Mouse (Mus musculus) granulocyte monocyte progenitor cell, adult 5-6 weeks (primary cell): ENCODE results near the gene Csrnp3. TPM values are rescaled to one million over a fixed set of nuclear protein-coding genes. Genes with fewer than 3 reads are reported as not detected.
"Not testable (repeated sequence)": the region's sequence is repeated elsewhere in the genome, so short reads cannot be mapped to it uniquely, and the experiment has no call there.

Experiments
- ATAC-seq: replicated peaks from 2 replicates; pipeline ENCODE4 v1.8.0; 2016; ENCODE audit warnings: mild to moderate bottlenecking, moderate TSS enrichment, inconsistent platforms; ENCODE audit not compliant: poor library complexity, severe bottlenecking
- total RNA-seq, 2 experiments: library from RNA; stranded (forward) in 1 of 2; stranded (reverse) in 1 of 2; fragments of 200-712, 200-1000 nt in 1 of 2; fragments of >200 nt in 1 of 2; fragmentation: Nextera tagmentation in 1 of 2; gene quantifications; 2 replicates each; pipeline ENCODE4 v1.2.3; 2014 to 2017

Gene Csrnp3
- total RNA-seq (2014; fragmentation: Nextera tagmentation) (not detected in 2 replicates), total RNA-seq (2017) (not detected in 2 replicates)

DNA sequence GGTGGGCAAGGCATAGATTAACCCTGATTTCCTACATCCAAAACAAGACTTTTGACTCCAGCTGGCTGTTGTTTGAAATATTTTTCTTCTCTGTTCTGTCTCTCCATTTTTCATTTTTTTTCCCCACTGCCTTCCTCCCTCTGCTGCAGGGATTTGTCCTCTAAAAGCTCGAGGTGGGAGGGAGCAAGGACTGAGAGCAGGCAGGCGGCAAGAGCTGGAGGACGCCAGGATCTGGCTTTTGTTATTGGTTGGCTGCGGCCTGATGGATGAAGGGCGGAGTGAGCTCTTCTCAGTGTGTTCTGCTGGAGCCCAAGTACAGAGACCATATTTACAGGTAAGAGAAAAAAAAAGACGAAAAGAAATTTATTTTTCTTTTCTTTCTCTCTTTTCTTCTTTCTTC lies at the start of gene Csrnp3:
TSS of gene Csrnp3 (plus strand) at position 217 of the 400 bp plus-strand sequence.
- ATAC-seq, result no peak; the same call in 1 of the 2 replicates

DNA sequence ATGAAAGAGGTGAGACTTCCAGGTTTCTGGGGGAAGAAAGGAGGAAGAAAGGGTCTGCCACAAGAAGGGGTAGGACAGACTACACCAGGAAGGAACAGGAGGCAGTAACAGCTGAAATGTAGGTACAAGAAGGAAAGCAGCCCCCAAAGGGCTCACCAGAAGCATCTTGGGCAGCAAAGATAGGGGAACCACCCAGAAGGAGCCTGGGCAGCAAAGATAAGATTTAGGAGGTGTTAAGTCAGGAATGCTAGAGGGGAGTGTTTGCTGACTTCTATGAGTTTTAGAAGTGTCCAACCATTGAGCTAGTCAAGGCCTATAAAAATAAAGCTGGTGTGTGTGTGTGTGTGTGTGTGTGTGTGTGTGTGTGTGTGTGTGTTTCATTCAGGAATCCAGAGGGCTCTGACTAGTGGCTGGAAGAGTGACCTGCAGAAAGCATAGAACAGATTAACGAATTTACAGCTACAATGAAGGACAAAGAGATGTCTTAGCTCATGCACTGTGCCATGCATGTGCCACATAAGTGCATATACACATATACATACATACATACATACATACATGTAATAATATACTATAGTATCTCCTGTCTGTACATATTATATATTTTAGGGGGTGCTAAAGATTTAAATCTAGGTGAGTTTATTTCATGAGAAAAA lies 44.4 kb upstream of the Csrnp3 start:
- no peak for ATAC-seq

DNA sequence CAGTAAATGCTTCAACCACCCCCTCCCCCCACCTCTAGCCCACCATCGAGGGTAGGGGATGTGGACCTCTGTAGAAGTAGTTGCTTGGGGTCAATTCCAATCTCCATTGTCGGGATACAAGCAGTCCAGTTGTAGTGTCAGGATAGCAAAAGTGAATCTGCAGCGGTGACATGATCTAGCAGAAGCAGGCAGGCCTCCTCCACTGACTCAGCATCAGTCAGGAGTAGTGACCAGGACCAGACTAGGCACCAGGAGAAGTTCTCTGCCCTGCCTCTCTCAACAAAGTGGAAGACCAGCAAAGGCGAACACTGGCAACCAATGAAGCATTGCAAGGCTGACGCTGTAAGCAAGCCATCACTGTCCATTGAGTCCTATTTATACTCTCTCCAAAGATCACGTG lies 39.0 kb upstream of the Csrnp3 start:
- no peak for ATAC-seq

DNA sequence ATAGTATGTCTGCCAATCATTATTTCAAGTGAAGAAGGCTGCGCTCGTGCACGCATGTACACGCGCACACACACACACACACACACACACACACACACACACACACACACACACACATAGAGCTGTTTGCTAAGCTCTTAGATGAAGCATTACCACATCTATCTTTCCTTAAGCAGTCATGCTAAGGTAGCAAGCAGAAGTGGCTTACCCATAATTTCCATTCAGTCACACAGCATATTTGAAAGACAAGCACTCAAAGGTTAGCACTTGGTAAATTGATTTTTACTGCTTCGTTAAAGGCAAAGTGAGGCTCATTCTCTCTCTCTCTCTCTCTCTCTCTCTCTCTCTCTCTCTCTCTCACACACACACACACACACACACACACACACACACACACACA lies 34.4 kb upstream of the Csrnp3 start:
- ATAC-seq, result not testable (repeated sequence)

DNA sequence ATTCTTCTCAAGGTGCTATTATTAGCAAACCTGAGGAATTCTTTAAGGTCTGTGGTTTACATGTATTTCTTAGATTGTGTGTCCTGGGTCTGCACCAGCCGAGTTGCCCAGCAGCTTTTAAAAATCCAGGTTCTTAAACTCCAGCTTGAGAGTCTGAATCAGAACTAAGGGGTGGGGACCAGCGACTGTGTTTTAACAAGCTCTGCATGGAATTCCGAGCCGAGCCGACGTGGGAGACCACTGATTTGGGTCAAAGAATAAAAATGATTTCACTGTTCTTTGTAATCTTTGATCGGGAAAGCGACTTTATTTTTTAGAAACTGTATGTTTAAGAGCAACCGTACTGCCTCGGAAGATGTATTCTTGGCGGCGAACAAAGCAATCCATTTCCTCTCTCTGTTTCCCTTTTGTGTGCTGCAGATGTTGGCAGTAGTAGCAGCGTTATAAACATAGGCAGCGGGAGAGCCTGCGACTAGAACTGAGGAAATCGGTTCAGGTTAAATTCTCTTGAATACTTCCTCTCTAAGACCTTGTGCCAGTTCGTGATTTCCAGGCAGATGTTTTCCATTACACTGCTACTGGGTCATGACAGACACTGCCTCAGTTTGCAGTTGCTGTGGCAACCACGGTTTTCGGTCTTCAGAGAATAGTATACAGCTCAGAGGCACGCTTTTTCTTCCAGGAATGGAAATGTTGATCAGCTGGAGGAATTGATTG lies 27.3 kb upstream of the Csrnp3 start:
- ATAC-seq, result peak; percentile 76

DNA sequence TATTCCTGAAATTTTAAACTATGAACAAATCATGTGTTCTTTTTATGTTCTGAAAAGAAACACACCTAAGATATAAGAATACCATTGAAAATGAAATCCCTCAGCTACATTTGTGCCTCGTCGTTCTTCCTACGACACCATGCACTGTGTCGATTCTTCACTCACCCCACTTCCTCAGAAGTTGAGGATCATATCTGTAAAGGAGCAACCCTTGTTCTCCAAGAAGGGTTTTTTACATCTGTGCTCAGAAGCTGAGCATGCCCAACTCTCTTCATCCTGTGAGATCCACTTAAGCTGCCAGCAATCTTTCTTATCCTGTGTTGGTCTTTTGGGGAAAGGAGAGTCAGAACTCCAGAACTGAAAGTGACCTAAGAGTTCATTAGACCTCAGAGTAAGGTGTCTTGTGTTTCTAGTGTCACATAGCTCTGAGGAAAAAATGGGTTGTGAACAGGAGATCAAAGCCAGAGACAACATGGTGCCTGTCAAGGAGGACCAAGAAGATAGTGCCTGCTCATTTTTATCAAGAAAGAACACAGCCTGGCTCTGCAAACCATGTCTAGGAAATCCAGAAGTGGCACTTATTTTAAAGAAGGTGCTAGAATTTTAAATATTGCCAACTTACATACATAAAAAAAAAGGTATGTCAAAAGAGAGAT lies 25.3 kb upstream of the Csrnp3 start:
- ATAC-seq, result no peak

DNA sequence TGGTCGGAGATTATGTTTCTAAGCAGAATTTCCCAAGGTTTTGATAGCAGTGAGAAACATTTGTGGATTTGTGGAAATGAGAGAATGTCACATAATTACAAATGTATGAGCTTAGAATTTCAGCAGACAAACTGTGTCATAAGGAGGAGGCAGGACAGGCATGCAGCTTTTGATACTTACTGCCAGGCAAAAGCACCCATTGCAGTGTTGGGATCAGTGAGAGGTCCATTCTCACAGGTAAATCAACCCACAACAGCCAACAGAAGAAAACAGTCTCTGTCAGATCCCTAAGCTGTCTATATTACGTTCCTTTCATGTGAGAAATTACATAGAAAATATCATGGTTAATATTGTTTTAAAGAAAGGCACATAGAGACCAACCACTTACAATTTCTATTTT lies 19.3 kb upstream of the Csrnp3 start:
- ATAC-seq, result no peak

DNA sequence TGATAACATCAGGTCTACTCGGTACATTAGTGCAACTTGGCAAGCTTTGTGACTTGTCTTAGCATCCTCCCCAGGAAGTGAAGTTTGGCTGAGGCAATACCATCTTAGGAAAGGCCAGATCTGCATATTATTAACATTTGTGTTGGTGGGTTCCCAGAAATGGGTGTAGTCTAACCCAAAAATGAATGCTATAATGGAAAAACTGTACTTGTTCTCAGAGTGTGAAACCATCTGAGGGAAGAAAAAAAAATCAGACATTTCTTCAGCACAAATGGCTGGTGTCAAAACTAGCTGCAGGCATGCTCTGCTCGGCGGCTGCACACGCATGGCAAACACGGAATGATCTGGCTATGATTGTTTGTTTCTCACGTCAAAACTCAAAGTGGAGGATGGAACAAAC lies 18.8 kb upstream of the Csrnp3 start:
- ATAC-seq, result no peak

DNA sequence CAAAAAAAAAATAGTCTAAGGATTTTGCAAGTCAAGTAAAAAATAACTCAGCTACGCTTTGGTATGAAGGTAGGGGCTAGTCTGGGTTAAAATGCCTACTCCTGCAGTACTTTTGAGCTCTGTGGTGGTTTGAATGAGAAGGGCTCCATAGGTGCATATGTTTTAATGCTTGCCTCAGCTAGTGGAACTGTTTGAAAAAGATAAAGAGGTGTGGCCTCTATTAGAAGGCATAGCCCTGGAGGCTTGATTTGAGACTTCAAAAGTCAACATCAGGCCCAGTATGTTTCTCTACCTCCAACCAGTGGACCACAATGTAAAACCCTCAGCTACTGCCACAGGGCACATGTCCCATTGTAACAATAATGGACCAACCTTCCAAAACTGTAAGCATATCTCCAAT lies 16.9 kb upstream of the Csrnp3 start:
- ATAC-seq, result no peak

DNA sequence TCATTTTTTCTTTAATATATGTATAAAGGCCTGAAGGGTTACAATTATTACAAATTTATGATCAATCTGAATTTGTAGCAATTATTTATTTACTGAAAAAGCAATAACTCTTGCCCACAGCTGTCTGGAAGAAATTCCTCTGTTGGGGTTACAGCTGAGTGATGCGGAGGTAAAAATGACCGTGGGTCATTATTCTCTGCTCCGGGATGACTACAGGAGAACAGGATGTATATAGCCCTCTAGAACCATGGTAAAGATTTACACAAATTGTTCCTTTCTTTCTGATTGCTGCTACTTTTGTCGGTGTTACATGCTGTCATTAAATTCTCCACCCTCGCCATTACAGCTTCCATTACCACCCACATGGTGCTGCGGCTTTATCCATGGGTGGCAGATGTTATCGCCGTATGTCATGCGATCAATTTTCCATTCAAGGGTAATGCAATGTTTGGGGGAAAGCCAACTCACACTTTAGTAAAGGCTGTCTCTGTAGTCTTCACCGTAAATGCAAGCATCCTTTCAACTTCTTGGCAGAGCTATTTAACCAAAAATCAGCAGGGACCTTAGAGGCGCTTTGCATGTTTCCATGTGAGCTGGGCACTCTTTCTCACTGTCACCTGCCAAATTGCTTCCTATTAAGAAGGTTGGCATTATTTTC lies 12.7 kb upstream of the Csrnp3 start:
- ATAC-seq, result no peak

DNA sequence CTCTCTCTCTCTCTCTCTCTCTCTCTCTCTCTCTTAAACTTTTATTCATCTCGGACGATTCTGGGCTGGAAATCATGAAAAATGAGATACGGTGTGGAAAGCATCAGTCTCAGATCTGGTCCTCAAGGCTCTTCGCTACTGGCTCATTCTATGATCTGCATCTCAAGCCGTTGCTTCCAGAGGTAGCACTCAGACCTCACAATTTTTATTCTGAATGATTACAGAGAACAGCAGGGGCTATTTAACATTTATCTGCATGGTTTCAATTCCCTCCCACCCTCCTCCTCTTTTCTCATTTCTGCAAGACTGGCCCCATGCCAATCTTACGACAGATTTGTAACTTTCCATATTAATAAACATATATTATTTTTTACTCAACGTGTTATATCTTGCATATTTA lies 12.1 kb upstream of the Csrnp3 start:
- ATAC-seq, result no peak

DNA sequence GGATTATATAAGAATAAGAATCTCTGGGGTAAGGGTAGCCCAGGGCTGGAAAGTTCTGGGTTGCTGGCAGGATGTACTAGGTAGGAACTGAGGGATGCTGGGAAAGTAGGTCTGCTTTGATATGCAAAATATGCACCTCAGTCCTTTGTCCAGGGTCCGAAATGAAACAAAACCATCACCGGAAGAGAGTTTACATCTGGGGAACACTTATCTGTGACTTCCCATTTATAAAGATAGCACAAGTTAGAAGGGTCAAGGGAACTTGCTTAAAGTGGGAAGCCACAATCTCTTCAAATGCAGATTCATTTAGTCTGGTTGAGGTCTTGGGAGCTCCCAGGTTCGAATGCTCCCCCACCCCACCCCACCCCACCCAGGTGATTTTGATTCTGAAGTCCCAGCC lies 4.0 kb upstream of the Csrnp3 start:
- ATAC-seq, result no peak

DNA sequence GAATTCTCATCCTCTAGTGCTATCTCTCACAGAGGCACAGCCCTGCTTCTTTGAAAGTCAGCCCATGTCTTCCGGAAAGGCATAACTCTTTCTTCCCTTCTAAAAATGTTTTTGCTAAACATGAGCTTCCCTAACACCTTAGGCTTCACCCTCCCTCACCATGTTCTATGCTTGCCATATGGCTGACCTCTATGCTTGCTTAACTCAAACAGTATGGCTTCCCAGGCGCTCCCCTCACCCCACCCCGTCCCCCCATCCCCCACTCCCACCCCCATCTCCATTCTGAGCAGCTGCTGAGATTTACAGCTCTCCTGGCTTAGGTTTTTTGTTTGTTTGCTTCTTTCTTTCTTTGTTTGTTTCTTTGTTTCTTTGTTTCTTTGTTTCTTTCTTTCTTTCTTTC lies 3.2 kb upstream of the Csrnp3 start:
- no peak for ATAC-seq

DNA sequence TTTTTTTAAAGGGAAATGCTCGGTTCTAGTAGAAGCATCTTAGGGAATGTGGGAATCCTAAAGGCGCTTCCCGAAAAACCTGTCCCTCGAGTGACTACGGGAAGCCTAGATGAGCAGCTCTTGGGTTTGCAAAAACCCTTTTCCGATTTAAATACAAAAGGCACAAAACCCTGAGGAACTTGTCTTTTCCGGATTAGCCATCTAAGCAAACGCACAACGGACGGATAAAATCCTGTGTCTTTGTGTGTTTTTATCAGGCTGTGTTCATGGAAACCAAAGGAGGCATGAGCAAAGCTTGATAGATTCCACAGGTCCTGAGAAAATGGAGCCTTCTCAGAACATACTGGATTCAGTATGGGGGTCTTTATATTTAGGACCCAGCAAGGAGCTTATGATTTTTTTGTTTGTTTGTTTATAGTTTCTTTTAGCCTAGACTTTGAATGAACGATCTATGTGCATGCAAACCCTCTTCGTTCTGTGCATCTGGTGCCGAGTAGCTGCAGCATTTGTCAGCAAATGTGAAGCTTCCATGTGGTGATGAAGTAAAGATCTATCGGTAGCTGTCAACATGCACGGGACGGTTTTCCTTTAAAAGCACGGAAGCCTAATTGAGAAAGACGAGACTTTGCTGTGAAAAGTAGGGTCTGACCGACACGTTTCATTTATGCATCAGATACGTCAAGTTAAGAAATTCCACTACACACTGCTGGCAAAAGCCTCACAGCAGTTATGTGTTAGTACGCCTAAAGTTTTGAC lies 611 bp downstream of the Csrnp3 start:
- ATAC-seq, result no peak

DNA sequence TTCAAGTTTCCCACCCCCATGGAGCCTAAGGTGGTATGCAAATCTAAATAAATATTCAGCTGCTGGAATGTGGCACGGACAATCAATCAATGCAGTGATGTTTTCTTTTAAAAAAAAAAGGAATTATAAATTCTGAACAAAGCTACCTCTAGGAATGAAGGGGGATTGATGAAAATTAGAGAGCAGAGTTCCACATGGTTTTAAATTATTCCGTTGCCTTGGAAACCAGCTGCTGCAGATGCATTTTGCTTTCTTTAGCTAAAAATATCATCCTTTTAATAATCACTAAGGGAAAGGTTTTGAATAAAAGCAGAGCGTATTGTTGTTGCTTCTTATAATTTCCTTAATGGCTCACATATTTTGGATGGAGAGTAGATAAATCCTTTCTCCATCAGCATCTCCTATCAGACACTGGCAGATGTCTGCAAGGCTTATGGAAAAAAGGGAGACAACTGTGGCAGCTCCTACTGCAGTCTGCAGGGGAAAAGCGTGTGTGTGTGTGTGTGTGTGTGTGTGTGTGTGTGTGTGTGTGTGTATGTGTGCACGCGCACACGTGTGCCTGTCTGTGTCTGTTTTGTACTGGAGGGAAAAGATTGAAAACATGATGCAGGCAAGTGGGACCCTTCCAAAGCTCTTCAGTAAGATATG lies 2.0 kb downstream of the Csrnp3 start:
- ATAC-seq, result no peak

DNA sequence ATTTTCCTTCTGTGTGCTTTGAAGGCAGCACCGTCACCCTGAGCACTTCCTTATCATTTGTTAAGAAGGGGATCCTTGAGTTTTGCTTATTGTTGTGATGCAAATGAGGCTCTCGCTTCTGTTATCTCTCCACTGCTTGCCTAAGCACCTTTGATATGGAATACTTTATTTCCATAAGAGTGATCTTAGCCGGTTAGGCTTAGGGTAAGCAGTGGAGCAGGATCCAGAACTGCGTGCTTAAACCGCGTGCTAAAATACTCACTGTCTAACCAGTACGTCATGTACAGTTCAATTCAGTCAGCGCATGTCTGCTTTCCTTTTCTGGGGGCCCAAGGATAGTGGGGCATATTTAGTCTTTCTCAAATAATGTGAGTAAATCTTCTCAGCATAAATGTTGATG lies 3.1 kb downstream of the Csrnp3 start:
- no peak for ATAC-seq

DNA sequence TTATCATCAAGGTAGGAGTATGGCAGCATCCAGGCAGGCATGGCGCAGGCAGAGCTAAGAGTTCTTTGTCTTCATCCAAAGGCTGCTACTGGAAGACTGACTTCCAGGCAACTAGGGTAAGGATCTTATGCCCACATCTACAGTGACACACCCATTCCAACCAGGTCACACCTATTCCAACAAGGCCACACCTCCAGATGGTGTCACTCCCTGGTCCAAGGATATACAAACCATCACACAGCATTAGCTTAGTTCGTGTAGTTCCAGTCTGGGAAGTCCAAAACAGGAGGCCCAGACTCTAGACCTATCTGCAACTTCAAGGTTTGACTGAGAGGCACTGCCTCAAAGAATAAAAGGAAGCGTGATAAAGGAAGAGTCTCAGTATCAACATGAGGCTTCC lies 4.7 kb downstream of the Csrnp3 start:
- ATAC-seq, result not testable (repeated sequence)

DNA sequence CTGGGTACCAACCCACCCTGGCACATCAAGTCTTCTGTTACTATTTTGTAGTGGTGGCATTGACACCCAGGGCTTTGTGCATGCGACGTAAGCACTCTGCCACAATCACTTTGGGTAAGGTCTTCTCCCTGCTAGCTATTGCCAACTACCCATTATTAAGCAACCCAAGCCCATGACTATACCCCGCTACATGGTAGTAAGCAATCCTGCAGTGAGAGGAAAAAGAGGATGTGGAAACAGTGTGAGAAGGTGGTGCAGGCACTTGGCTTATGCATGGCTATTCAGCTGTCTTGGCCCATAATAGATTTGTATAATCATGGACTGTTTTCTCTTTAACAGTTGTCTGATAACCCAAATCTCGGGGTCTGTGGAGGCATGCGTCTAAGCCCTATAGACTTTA lies 11.2 kb downstream of the Csrnp3 start:
- peak; percentile 71 for ATAC-seq

DNA sequence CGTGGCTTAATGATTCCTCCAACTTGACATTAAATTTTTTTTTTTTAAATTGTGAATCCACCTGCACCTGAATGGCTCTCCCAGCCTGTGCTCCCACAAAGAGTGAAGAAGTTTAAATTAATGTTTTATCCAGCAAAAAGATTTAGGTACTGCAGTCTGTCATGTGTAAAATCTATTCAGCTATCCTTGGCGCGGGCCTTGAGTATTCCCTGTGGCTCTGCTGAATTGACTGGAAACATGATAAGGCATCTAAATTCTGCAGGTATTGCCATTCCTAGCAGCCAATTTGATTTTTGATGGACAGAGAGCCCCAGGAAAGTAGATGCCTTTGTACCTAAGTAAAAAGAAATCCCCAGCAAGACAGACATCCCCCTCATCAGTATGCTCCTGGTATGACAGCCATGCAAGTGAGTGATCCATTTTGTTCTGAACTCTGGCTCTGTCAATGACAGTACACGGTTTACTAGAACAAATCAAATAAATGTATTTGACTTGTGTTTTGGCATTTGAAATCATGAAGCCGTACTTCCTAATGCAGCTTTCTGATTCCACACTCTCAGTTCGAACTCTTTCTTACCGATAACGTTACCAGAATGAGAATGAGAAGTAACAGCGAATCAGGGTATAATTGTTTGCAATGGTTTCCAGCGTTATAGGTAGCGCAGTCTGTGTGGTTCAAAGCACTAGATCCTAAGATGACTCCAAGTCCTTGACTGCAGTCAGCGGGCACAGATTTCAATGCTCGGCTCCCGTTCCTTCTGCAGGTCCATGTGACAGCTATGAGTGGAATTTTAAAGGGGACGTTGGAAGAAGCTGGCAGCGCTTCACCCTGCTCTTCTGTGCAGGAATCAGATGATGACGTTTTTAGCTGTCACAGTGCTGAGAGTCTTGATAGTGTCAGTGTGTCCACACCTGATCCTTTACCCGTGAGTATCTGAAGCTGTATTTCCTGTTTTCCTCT lies 14.5 kb downstream of the Csrnp3 start:
- no peak for ATAC-seq
